Comparison of ENCODE assay signal across 8 mouse cellular contexts in genomic region chr6:50261201-50261921, GRCm38 (mm10). TPM values are rescaled to one million over a fixed set of nuclear protein-coding genes. Genes with fewer than 3 reads are reported as not detected.
DNase-seq lines count a peak whose midpoint lies in the region; ATAC-seq lines count a peak whose summit lies in the region.

No protein-coding gene starts in this region.

- peak; percentile 84 for DNase-seq in MN1 (ENCODE audit: low spot score)
- peak; percentile 95 for DNase-seq in cerebellum, adult 9-11 months
- peak; percentile 56 to 76 for DNase-seq in frontal cortex, postnatal 14 days (ENCODE audit: low spot score in 2 of 2)
- DNase-seq in layer of hippocampus, adult 9-11 months, result peak; percentile 84
- DNase-seq in thymus, adult 18-20 months, result peak; percentile 51 to 63

- no peaks in the 10 kb centered on the region for H3K27me3 ChIP-seq in hindbrain, embryonic 12.5 days
- no peaks in the 10 kb centered on the region for H3K27me3 ChIP-seq in lung, embryonic 15.5 days

- H3K9ac ChIP-seq in hindbrain, embryonic 12.5 days, result peak overlapping the region; percentile 71
- peak overlapping the region; percentile 54 for H3K9ac ChIP-seq in lung, embryonic 15.5 days

- ATAC-seq in hindbrain, embryonic 12.5 days (ENCODE audit: low FRiP score), result peak; percentile 93
- ATAC-seq in lung, embryonic 15.5 days (ENCODE audit: borderline replicate concordance, extremely low read depth, low FRiP score, low TSS enrichment), result peak; percentile 88
- ATAC-seq in neutrophil, adult 5-6 weeks (ENCODE audit: extremely low read depth, insufficient number of reproducible peaks, low FRiP score, poor library complexity, severe bottlenecking), result peak; percentile 84

- 2% methylated on average over 35 of the region's 35 CpGs for WGBS in hindbrain, embryonic 12.5 days
- 3% methylated on average over 23 of the region's 35 CpGs for WGBS in lung, embryonic 15.5 days

- no peaks in the 10 kb centered on the region for H3K9me3 ChIP-seq in hindbrain, embryonic 12.5 days (replicated peaks)
- H3K9me3 ChIP-seq in lung, embryonic 15.5 days, result no peaks in the 10 kb centered on the region

- peak overlapping the region; percentile 50 for H3K4me3 ChIP-seq in hindbrain, embryonic 12.5 days
- H3K4me3 ChIP-seq in lung, embryonic 15.5 days, result peak overlapping the region; percentile 50

- peak overlapping the region; percentile 72 for H3K27ac ChIP-seq in hindbrain, embryonic 12.5 days
- H3K27ac ChIP-seq in lung, embryonic 15.5 days, result no peak overlapping the region

- no peaks in the 10 kb centered on the region for H3K36me3 ChIP-seq in hindbrain, embryonic 12.5 days
- no peaks in the 10 kb centered on the region for H3K36me3 ChIP-seq in lung, embryonic 15.5 days

- H3K4me1 ChIP-seq in hindbrain, embryonic 12.5 days, result peaks cover 12% of the 10 kb centered on the region
- H3K4me1 ChIP-seq in lung, embryonic 15.5 days, result 0 out of 2 replicates have a peak, but pooled peaks cover 6% of the 10 kb centered on the region

- H3K4me2 ChIP-seq in hindbrain, embryonic 12.5 days (replicated peaks), result peak overlapping the region; percentile 68
- peak overlapping the region; percentile 86 for H3K4me2 ChIP-seq in lung, embryonic 15.5 days

RNA-seq across cellular contexts. Expression of gene Gsdme, which starts 2.3 kb away (rescaled TPM):
- polyA plus RNA-seq in hindbrain, embryonic 12.5 days (2016; fragmentation: Nextera tagmentation; extraction: Ambion mirVana), result 50.9 and 53.5 TPM in 2 replicates
- 34.4 and 36.0 TPM in 2 replicates for polyA plus RNA-seq in lung, embryonic 15.5 days (2015; fragmentation: Nextera tagmentation; extraction: Ambion mirVana)
- 60.9 and 63.4 TPM in 2 replicates for total RNA-seq in neutrophil, adult 5-6 weeks (2017)
